Mouse (Mus musculus): ENCODE measurements around the gene H2-Ob. TPM values are rescaled to one million over a fixed set of nuclear protein-coding genes. Genes with fewer than 3 reads are reported as not detected.

Gene H2-Ob
- polyA plus RNA-seq, 1 experiment = 13.7 TPM

GRCm38 (mm10) chr17:34288131-34288530 lies 49.4 kb downstream of the H2-Ob start:
- WGBS = 74% methylated on average over 3 of the region's 3 CpGs
- Histone ChIP-seq H3K4me3 (ENCODE audit: low read depth, low read length) (no peak overlapping the region), H3K27ac (ENCODE audit: insufficient read depth, low read depth, low read length) (peak overlapping the region; percentile 37; the same call in 1 of the 2 replicates)

GRCm38 (mm10) chr17:34291609-34292008 lies 52.9 kb downstream of the H2-Ob start:
- no peaks in the 10 kb centered on the region for H3K36me3 ChIP-seq (ENCODE audit: control insufficient read depth, insufficient read depth, low read length)
- TF ChIP-seq CTCF (IDR thresholded peaks at IDR 0.05; ENCODE audit: extremely low read depth, insufficient read length, insufficient replicate concordance, low read depth, low read length) = no peak
- peak; percentile 54; the same call in 1 of the 2 replicates for TF ChIP-seq POLR2A (IDR thresholded peaks at IDR 0.05; ENCODE audit: low read depth, low read length)
- H3K27ac ChIP-seq (ENCODE audit: insufficient read depth, low read depth, low read length) = no peak overlapping the region
- 13% methylated on average over 8 of the region's 8 CpGs for WGBS
- H3K4me3 ChIP-seq (ENCODE audit: low read depth, low read length) = no peak overlapping the region
- no peaks in the 10 kb centered on the region for H3K27me3 ChIP-seq (ENCODE audit: control insufficient read depth, insufficient read depth, low read length)
- H3K4me1 ChIP-seq (ENCODE audit: control insufficient read depth, insufficient read depth, insufficient read length, low read length) = peaks cover 8% of the 10 kb centered on the region; the same call in 1 of the 2 replicates

More at GRCm38 (mm10) chr17:34288131-34288530, 49.4 kb downstream of the H2-Ob start:
- no peak for TF ChIP-seq CTCF (IDR thresholded peaks at IDR 0.05; ENCODE audit: extremely low read depth, insufficient read length, insufficient replicate concordance, low read depth, low read length)
- TF ChIP-seq POLR2A (IDR thresholded peaks at IDR 0.05; ENCODE audit: low read depth, low read length) = no peak
- Histone ChIP-seq H3K36me3 (ENCODE audit: control insufficient read depth, insufficient read depth, low read length) (peaks cover 10% of the 10 kb centered on the region), H3K4me1 (ENCODE audit: control insufficient read depth, insufficient read depth, insufficient read length, low read length) (peaks cover 5% of the 10 kb centered on the region; the same call in 1 of the 2 replicates), H3K27me3 (ENCODE audit: control insufficient read depth, insufficient read depth, low read length) (no peaks in the 10 kb centered on the region)

GRCm38 (mm10) chr17:34292570-34292969 lies 53.9 kb downstream of the H2-Ob start:
- H3K27ac ChIP-seq (ENCODE audit: insufficient read depth, low read depth, low read length) = peak overlapping the region; percentile 66
- TF ChIP-seq POLR2A (IDR thresholded peaks at IDR 0.05; ENCODE audit: low read depth, low read length) = no peak
- TF ChIP-seq CTCF (IDR thresholded peaks at IDR 0.05; ENCODE audit: extremely low read depth, insufficient read length, insufficient replicate concordance, low read depth, low read length) = no peak
- H3K36me3 ChIP-seq (ENCODE audit: control insufficient read depth, insufficient read depth, low read length) = no peaks in the 10 kb centered on the region
- H3K4me1 ChIP-seq (ENCODE audit: control insufficient read depth, insufficient read depth, insufficient read length, low read length) = peaks cover 6% of the 10 kb centered on the region; the same call in 1 of the 2 replicates
- no peaks in the 10 kb centered on the region for H3K27me3 ChIP-seq (ENCODE audit: control insufficient read depth, insufficient read depth, low read length)
- no peak overlapping the region for H3K4me3 ChIP-seq (ENCODE audit: low read depth, low read length)
- WGBS = 80% methylated on average over 4 of the region's 4 CpGs

GRCm38 (mm10) chr17:34293533-34293932 lies 54.8 kb downstream of the H2-Ob start:
- H3K4me1 ChIP-seq (ENCODE audit: control insufficient read depth, insufficient read depth, insufficient read length, low read length) = peaks cover 6% of the 10 kb centered on the region; the same call in 1 of the 2 replicates
- H3K27ac ChIP-seq (ENCODE audit: insufficient read depth, low read depth, low read length) = peak overlapping the region; percentile 15; the same call in 1 of the 2 replicates
- WGBS = 32% methylated on average over 2 of the region's 2 CpGs
- H3K36me3 ChIP-seq (ENCODE audit: control insufficient read depth, insufficient read depth, low read length) = no peaks in the 10 kb centered on the region
- no peaks in the 10 kb centered on the region for H3K27me3 ChIP-seq (ENCODE audit: control insufficient read depth, insufficient read depth, low read length)
- no peak overlapping the region for H3K4me3 ChIP-seq (ENCODE audit: low read depth, low read length)
- no peak for TF ChIP-seq POLR2A (IDR thresholded peaks at IDR 0.05; ENCODE audit: low read depth, low read length)
- no peak for TF ChIP-seq CTCF (IDR thresholded peaks at IDR 0.05; ENCODE audit: extremely low read depth, insufficient read length, insufficient replicate concordance, low read depth, low read length)

- H3K27me3 ChIP-seq (ENCODE audit: control insufficient read depth, insufficient read depth, low read length) = no peaks in the 10 kb centered on the region
- peaks cover 6% of the 10 kb centered on the region; the same call in 1 of the 2 replicates for H3K4me1 ChIP-seq (ENCODE audit: control insufficient read depth, insufficient read depth, insufficient read length, low read length)
- no peak for TF ChIP-seq CTCF (IDR thresholded peaks at IDR 0.05; ENCODE audit: extremely low read depth, insufficient read length, insufficient replicate concordance, low read depth, low read length)
- TF ChIP-seq POLR2A (IDR thresholded peaks at IDR 0.05; ENCODE audit: low read depth, low read length) = no peak
- 74% methylated on average over 4 of the region's 4 CpGs for WGBS
- H3K36me3 ChIP-seq (ENCODE audit: control insufficient read depth, insufficient read depth, low read length) = no peaks in the 10 kb centered on the region
- H3K27ac ChIP-seq (ENCODE audit: insufficient read depth, low read depth, low read length) = no peak overlapping the region
- H3K4me3 ChIP-seq (ENCODE audit: low read depth, low read length) = no peak overlapping the region
Observed at GRCm38 (mm10) chr17:34294249-34294648, 55.5 kb downstream of the H2-Ob start.

GRCm38 (mm10) chr17:34295307-34295706 lies 56.6 kb downstream of the H2-Ob start:
- Histone ChIP-seq H3K4me3 (ENCODE audit: low read depth, low read length) (no peak overlapping the region), H3K27me3 (ENCODE audit: control insufficient read depth, insufficient read depth, low read length) (no peaks in the 10 kb centered on the region), H3K27ac (ENCODE audit: insufficient read depth, low read depth, low read length) (no peak overlapping the region), H3K4me1 (ENCODE audit: control insufficient read depth, insufficient read depth, insufficient read length, low read length) (peaks cover 8% of the 10 kb centered on the region), H3K36me3 (ENCODE audit: control insufficient read depth, insufficient read depth, low read length) (no peaks in the 10 kb centered on the region)
- TF ChIP-seq POLR2A (IDR thresholded peaks at IDR 0.05; ENCODE audit: low read depth, low read length) (no peak), CTCF (IDR thresholded peaks at IDR 0.05; ENCODE audit: extremely low read depth, insufficient read length, insufficient replicate concordance, low read depth, low read length) (no peak)

- WGBS = 24% methylated on average over 23 of the region's 23 CpGs
- Histone ChIP-seq H3K27ac (ENCODE audit: insufficient read depth, low read depth, low read length) (peak overlapping the region; percentile 94), H3K36me3 (ENCODE audit: control insufficient read depth, insufficient read depth, low read length) (no peaks in the 10 kb centered on the region), H3K4me3 (ENCODE audit: low read depth, low read length) (peak overlapping the region; percentile 50), H3K4me1 (ENCODE audit: control insufficient read depth, insufficient read depth, insufficient read length, low read length) (peaks cover 8% of the 10 kb centered on the region), H3K27me3 (ENCODE audit: control insufficient read depth, insufficient read depth, low read length) (no peaks in the 10 kb centered on the region)
- TF ChIP-seq POLR2A (IDR thresholded peaks at IDR 0.05; ENCODE audit: low read depth, low read length) = no peak
- TF ChIP-seq CTCF (IDR thresholded peaks at IDR 0.05; ENCODE audit: extremely low read depth, insufficient read length, insufficient replicate concordance, low read depth, low read length) = no peak
Observed at GRCm38 (mm10) chr17:34295891-34296794, 57.4 kb downstream of the H2-Ob start.
